In genomic region chr11:95076536-95077111, GRCm38 (mm10) we compare ENCODE assay signal across 8 mouse cellular contexts. TPM values are rescaled to one million over a fixed set of nuclear protein-coding genes. Genes with fewer than 3 reads are reported as not detected.
DNase-seq lines count a peak whose midpoint lies in the region; ATAC-seq lines count a peak whose summit lies in the region.

Itga3 (minus strand) TSS chr11:95076801.

- under 1% methylated on average over 47 of the region's 51 CpGs for WGBS in hindbrain, embryonic 16.5 days

- peaks cover 10% of the 10 kb centered on the region for H3K4me1 ChIP-seq in hindbrain, embryonic 16.5 days (ENCODE audit: control insufficient read depth, insufficient read depth, low read depth, low read length)

- ATAC-seq in hindbrain, embryonic 16.5 days = peak; percentile 80

- peak within 1 kb of the TSS; percentile 84 for H3K27ac ChIP-seq in hindbrain, embryonic 16.5 days (ENCODE audit: low read depth, low read length)

- H3K27me3 ChIP-seq in hindbrain, embryonic 16.5 days (replicated peaks; ENCODE audit: control insufficient read depth, insufficient read depth, low read length) = peaks cover 7% of the 10 kb centered on the region

- H3K9ac ChIP-seq in hindbrain, embryonic 16.5 days (ENCODE audit: low read depth, low read length) = peak within 1 kb of the TSS; percentile 85

- H3K4me2 ChIP-seq in hindbrain, embryonic 16.5 days (ENCODE audit: low read length) = peak within 1 kb of the TSS; percentile 80

- H3K36me3 ChIP-seq in hindbrain, embryonic 16.5 days (ENCODE audit: control insufficient read depth, insufficient read depth, low read length) = no peaks in the 10 kb centered on the region

- H3K4me3 ChIP-seq in hindbrain, embryonic 16.5 days (ENCODE audit: low read length) = peak within 1 kb of the TSS; percentile 74

- DNase-seq in R1 (ENCODE audit: low read depth, low spot score) = peak; percentile 97
- DNase-seq in cerebellum, adult 9-11 months = peak; percentile 87
- peak; percentile 53 for DNase-seq in gastrocnemius, adult 18-20 months (ENCODE audit: low spot score)
- DNase-seq in layer of hippocampus, postnatal 36 days = peak; percentile 35 to 37
- peak; percentile 84 for DNase-seq in lung, postnatal 14 days
- DNase-seq in right cerebral cortex, adult 18-20 months = peak; percentile 66
- no peak for DNase-seq in c-Kit-positive CD71-positive TER-119-positive erythroid progenitor cells, embryonic 14.5 days (ENCODE audit: low spot score)

- H3K9me3 ChIP-seq in hindbrain, embryonic 16.5 days (ENCODE audit: control insufficient read depth, low read length) = no peaks in the 10 kb centered on the region

RNA-seq across cellular contexts. Expression of gene Itga3, which starts in this region (rescaled TPM):
- 1 to 10 TPM; 4.7 to 5.0 TPM for total RNA-seq in gastrocnemius, adult 18-20 months (2021)
- polyA plus RNA-seq in hindbrain, embryonic 16.5 days (2015; fragmentation: Nextera tagmentation; extraction: Ambion mirVana) = 16.7 and 19.3 TPM in 2 replicates
- 10 to 100 TPM; 12.1 to 14.0 TPM for total RNA-seq in layer of hippocampus, postnatal 36 days (2021)
